Mouse (Mus musculus) right cerebral cortex, adult 18-20 months (tissue): Measurements from ENCODE around the gene Camsap3.

Experiments
- DNase-seq: peaks from one replicate; pipeline ENCODE4 v3.0.0; 2022; ENCODE audit warnings: mixed read lengths

The Camsap3 gene

GRCm38 (mm10) chr8:3603439-3603838 is 16.3 kb downstream of the Camsap3 start:
- no peak for DNase-seq

DNA sequence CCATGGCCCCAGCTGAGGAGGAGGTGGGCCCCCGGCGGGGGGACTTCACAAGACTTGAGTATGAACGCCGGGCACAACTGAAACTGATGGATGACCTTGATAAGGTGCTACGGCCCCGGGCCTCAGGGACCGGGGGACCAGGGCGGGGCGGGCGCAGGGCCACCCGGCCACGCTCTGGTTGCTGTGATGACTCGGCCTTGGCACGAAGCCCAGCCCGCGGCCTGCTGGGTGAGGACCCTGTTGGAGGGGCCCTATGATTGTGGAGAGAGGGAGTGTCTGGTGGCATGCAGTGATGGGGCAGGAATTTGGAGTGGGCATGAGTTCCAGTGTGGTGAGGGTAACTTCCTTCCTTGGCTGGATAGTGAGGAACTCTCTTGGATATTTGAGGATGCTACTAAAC is 19.5 kb downstream of the Camsap3 start:
- DNase-seq, result no peak

- DNase-seq, result no peak
Observed at GRCm38 (mm10) chr8:3607822-3608221, 20.7 kb downstream of the Camsap3 start.

DNA sequence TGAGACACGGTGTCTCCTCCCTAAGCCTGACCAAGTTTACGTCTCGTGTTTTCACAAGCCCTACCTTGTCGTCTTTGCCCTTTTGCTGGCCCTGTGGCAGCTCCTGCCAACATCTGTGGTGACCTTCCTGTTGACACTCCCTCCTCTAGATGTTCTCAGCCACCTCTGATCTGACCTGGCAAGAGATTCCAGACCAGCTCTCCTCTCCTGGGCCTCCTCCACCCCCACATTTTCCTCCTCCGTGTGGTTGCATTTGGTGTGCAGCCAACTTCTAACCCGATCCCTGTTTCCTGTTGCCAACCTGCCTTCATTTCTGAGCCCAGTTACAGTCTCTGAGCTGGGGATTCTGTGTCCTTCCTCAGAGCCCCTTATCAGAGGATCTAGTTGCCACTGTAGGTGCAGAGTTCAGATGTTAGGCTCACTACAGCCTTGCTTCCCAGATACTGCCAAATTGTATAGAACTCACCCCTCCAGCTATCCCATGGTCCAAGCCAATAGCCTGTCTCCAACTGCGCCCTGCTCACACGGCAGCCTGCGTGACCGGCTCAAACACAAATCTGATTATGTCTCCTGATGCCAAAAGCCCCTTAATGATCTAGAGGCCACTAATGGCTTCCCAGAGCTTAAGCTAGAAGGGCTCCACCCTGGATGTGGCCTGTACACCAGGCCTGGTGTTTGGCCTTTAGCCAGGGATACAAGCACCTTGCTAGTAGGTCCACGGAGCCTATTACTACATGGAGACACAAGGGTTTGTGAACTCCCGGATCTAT is 22.1 kb downstream of the Camsap3 start:
- no peak for DNase-seq

- no peak for DNase-seq
Observed at GRCm38 (mm10) chr8:3609816-3610150, 22.7 kb downstream of the Camsap3 start.

DNA sequence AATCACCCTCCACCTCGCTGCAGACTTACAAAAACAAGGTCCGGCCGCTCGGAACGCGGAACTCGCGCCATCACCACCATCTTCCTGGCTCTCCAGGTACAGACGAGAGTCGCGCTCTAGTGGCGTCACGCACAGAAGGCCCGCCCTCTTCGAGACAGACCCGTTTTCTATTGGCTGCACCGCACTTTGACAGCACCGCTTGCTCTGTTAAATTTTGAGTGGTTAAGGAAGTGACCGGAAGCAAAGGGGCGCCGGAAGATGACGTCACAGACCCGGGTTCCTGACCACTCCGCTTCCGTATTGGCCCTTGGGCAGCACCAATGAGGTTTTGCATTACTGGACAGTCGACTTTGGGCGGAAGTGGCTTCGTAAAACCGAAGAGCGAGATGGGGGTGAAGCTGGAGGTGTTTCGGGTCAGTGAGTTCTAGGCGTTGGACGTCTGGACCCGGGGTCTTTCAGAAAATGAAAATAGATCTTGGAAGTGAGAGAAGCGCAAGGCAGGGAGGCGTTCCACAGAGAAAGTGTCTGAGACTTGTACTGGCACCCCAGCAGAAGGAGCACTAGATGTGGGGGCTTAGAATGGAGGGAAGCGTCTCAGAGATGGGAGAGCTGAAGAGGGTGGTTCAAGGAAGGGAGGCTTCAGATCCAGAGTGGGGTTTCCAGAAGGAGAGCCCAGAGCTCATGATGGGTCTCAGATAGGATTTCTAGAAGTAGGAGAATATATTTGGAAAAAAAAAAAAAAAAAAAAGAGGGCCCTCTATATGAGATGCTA is 34.3 kb downstream of the Camsap3 start, which contains the start of the genes Xab2 and Pet100:
Xab2 (minus strand) TSS at position 118 of the 772 bp plus-strand sequence.
Pet100 (plus strand) TSS at position 350 of the 772 bp plus-strand sequence.
- DNase-seq, result peak; percentile 99

DNA sequence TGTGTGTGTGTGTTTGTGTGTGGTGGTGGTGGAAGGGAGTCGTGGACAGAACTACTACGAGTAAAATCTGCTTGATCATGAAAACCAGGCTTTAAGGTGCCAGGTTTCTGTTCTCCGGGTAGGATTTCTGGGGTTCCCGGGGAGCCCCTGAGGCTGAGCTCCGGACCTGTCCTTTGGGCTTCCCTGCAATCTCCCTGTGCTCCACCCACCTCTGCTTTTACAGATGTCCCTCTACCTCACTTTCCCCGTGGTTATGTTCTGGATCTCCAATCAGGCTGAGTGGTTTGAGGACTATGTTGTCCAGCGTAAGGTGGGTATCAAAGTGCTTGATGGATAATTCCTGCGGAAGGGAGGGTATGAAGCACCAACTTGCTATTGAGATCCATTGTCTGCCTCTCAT is 35.0 kb downstream of the Camsap3 start:
- no peak for DNase-seq

DNA sequence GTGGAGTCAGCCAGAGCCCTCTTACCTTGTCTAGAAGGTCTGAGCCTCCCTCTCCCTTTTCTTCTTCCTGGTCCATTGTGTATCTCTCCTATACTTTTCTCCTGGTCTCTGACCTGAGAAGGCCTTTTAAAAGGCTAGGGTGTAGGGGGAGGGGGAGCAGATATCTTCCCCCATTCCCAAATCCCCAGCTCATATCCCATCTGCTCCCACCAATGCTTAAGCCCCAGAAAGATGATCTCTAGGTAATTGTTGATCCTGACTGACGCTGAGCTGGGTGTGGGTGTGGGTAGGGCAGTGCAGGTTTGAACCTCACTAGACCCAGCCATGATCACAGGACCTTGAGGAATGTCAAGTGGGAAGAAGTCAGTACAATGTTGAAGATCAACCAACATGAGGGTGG is 38.4 kb downstream of the Camsap3 start, which contains the start of gene Pcp2:
Pcp2 (minus strand) TSS at position 101 of the 400 bp plus-strand sequence.
- DNase-seq, result no peak

DNA sequence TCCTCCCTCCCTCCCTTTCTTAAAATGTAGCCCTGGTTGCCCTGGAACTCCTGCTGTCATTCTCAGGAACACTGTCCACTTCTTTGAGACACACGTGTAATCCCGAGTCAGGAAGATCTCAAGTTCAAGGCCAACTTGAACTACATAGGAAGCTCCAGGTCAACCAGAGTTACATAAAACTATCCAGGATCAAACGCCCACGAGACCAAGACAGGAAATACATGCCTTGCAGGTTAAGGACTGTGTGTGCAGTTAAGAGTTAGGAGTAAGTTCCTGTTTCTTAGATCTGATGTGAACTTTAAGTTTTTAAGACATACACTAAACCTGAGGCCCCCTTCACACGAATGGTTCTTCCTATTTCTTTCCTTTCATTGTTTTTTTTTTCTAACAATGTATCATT is 39.9 kb downstream of the Camsap3 start:
- no peak for DNase-seq

- peak; percentile 40 for DNase-seq
Observed at GRCm38 (mm10) chr8:3628014-3628413, 40.9 kb downstream of the Camsap3 start.

DNA sequence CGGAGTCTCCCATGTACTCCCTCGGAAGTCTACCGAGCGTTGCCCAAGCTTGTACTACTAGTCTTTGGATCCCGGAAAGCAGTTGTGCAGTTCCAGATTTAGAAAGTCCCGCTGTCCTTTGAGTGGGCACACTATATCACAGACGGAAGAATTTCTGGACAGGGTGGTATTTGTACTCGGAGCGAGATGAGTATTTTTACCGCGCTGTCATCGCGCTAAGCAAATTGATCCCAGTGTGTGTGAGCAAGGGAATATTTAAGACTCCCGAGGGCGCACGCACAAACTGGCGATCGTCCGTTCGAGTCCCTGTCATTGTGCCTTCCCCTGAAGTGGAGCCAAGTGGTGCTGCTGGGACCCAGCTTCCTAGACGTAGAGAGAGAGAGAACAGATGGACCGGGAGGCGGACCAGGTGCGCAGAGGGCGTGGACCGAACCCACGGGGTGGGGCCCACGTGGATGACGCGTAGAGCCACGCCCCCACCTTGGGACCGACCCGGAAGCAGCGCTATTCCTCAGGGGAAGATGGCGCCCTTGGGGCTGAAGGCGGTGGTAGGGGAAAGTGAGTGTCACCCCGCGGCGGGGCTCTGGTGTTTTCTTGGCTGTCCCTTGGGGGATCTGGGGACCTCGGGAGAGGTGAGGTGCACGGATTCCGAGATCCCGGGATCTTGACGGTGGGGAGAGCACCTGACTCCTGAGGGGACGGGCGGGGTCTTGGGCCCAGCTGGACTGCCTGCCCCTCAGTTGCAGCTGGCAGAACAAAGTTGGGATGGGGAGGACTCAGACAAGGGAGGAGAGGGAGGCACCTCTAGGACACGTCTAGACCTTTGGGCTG is 43.8 kb downstream of the Camsap3 start, which contains the start of gene Stxbp2:
Stxbp2 (plus strand) TSS at position 309 of the 831 bp plus-strand sequence.
- peak; percentile 82 for DNase-seq

- DNase-seq, result no peak
Observed at GRCm38 (mm10) chr8:3631478-3631875, 44.4 kb downstream of the Camsap3 start.

GRCm38 (mm10) chr8:3645804-3646203 is 58.7 kb downstream of the Camsap3 start:
- DNase-seq, result no peak

DNA sequence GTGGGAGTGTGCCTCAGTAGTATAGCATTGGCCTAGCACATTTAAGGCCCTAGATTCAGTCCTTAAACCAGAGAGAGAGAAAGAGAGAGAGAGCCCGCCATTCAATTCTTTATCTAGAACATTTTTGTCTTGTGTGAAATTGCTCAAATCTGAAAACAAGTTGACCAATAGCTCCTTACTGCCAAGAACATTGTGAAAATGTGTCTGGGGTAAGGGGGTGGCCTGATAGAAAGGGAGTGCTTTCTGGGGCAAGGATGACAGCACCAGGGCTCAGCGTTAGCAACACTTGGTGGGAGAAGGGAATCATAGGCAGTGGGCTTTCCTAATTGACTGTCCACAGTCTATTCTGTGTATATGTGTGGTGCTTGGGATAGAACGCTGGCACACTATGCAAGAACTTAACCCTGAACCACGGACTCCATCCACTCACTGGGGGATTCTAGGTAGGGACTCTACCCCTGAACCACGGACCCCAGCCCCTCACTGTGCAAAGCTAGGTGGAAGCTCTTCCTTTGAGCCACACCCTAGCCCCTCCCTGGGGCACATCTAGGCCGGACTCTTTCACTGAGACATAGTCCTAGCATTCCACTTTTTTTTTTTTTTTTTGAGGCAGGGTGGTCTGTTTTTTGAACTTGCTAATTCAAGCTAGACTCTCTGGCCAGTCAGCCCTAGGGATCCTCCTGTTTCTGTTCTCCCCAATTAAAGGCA is 59.9 kb downstream of the Camsap3 start:
- no peak for DNase-seq

- DNase-seq, result no peak
Observed at GRCm38 (mm10) chr8:3647561-3647960, 60.5 kb downstream of the Camsap3 start.

DNA sequence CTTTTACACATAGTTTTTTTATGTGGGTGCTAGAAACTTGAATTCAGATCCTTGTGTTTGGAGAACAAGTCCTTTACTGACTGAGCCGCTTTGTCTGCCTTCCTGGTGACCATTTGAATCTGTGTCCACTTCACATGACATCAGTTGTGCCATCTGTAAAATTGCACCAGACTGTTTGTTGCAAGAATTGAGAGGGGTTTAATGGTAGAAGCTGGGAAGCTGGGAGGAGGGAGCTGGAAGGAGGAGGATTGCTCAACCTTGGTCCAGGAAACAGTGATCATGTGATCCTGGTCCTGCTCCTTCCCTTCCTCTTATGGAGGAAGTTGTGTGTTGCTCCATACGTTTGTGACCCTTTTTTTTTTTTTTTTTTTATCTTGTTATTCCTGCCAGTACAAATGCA is 61.2 kb downstream of the Camsap3 start:
- DNase-seq, result no peak

- DNase-seq, result no peak
Observed at GRCm38 (mm10) chr8:3648990-3649389, 61.9 kb downstream of the Camsap3 start.

GRCm38 (mm10) chr8:3652845-3653244 is 65.8 kb downstream of the Camsap3 start:
- DNase-seq, result no peak

DNA sequence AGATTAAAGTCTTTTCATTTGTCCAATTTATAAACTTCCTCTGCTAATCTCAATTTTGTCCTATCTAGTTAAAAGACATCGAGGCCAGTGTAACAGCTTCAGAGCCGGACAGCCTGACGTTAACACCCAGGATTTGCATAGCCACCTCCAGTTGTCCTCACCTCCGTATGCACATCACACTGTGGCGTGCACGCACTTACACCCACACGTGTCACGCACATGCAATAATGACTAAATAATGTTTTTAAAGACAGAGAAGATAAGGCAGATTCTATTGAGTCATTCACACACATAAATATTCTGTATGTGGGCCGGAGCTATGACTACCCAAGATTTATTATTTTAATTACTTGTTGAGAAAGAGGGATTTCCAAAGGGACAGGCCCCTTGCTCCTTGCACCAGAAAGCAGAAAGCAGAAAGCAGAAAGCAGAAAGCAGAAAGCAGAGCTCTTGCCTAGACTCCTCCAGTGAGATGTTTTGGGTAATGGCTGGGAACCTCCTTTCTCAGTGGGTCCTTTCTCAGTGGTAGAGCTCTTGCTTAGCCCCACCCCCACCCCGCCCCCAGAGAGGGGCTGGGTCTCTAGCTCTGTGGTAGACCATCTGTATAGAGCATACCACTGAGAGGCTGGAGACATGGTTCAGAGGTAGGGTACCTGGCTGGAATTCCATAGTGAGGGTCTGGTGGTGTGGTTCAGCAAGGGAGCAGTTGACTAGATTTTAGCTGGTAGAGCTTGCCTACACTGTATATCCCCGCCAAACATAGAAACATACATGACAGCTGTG is 67.8 kb downstream of the Camsap3 start:
- DNase-seq, result no peak

- DNase-seq, result no peak
Observed at GRCm38 (mm10) chr8:3655526-3655925, 68.4 kb downstream of the Camsap3 start, which contains the start of gene Retn. Gene Retn, plus strand, starts transcription at chr8:3655770.

DNA sequence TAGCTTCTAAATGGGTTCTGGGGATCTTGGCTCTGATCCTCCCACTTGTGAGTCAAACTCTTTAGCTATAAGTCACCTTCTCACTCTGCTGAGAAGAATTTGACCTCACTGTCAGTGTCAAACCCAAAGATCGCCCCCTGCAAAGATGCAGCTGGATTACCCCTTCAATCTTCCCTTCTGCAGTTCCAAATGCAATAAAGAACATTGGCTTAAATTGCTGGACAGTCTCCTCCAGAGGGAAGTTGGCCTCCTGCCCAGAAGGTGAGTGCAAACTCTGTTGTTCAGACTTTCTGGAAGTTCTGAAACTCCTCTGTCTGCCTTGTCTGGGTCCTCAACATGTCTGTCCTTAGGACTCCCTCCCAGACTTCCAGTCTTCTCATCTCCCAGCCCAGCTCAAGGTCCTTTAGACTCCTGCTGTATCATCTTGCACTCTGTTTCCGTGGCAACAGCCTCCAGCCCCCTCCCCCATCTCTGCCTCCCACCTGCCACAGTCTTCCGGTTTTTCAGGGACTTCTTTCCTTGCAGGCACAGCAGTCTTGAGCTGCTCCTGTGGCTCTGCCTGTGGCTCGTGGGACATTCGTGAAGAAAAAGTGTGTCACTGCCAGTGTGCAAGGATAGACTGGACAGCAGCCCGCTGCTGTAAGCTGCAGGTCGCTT is 69.8 kb downstream of the Camsap3 start:
- DNase-seq, result peak; percentile 54
